Mouse (Mus musculus) lung, postnatal 0 days (tissue): Measurements from ENCODE around the gene Nedd4. TPM values are rescaled to one million over a fixed set of nuclear protein-coding genes. Genes with fewer than 3 reads are reported as not detected.

Experiments
- ATAC-seq: fragments of 200-750 bp; cut with Nextera tagmentation; 2 replicates; pipeline ENCODE4 v1.8.0; 2017; ENCODE audit warnings: moderate library complexity
- DNase-seq: peaks from one replicate; pipeline ENCODE4 v3.0.0-alpha.2; 2016; ENCODE audit warnings: low spot score
- H3K27ac ChIP-seq: fragments of 300-500 bp; sonication (generic); 2 replicates; pipeline ENCODE4 v1.5.1; 2014; ENCODE audit warnings: antibody characterized with exemption, mild to moderate bottlenecking, low read length, mixed read lengths
- H3K27me3 ChIP-seq: fragments of 300-500 bp; sonication (generic); replicated peaks from 2 replicates; pipeline ENCODE4 v1.6.1; 2014; ENCODE audit warnings: low read length, mixed read lengths; ENCODE audit not compliant: insufficient read depth
- H3K36me3 ChIP-seq: fragments of 300-500 bp; sonication (generic); 2 replicates; pipeline ENCODE4 v1.6.1; 2014; ENCODE audit warnings: low read length, mixed read lengths; ENCODE audit not compliant: insufficient read depth
- H3K4me1 ChIP-seq: fragments of 300-500 bp; sonication (generic); 2 replicates; pipeline ENCODE4 v1.6.1; 2014; ENCODE audit warnings: antibody characterized with exemption, low read depth, low read length, mixed read lengths; ENCODE audit not compliant: insufficient read depth
- H3K4me2 ChIP-seq: fragments of 300-500 bp; sonication (generic); replicated peaks from 2 replicates; pipeline ENCODE4 v1.6.1; 2014; ENCODE audit warnings: low read depth, mild to moderate bottlenecking, low read length, moderate library complexity, mixed read lengths
- H3K4me3 ChIP-seq: fragments of 300-500 bp; sonication (generic); 2 replicates; pipeline ENCODE4 v1.5.1; 2014; ENCODE audit warnings: low read depth, low read length
- H3K9ac ChIP-seq: fragments of 300-500 bp; sonication (generic); replicated peaks from 2 replicates; pipeline ENCODE4 v1.6.1; 2014; ENCODE audit warnings: low read depth, mild to moderate bottlenecking
- H3K9me3 ChIP-seq: fragments of 300-500 bp; sonication (generic); 2 replicates; pipeline ENCODE4 v1.6.1; 2016; ENCODE audit warnings: low read length, mixed read lengths
- CTCF ChIP-seq: IDR thresholded peaks from 2 replicates; pipeline ENCODE4 v1.5.1; 2016; ENCODE audit warnings: antibody characterized with exemption, mild to moderate bottlenecking
- EP300 ChIP-seq: IDR thresholded peaks from 2 replicates; pipeline ENCODE4 v1.6.1; 2016; ENCODE audit warnings: antibody characterized with exemption, mild to moderate bottlenecking, control low read depth
- whole genome bisulfite sequencing: fragments of 180-500 bp; shearing (Covaris S2); extraction: QIAGEN DNeasy Blood & Tissue Kit; methylation state at CpG from one replicate; pipeline ENCODE4 v1.1.7; 2014; 5-methylcytosine and 5-hydroxymethylcytosine counted together
- polyA plus RNA-seq: library from polyadenylated mRNA; unstranded; fragments of >200 nt; fragmentation: Nextera tagmentation; extraction: Ambion mirVana; gene quantifications from 2 replicates; pipeline ENCODE4 v1.2.1, GENCODE M21; 2015

The Nedd4 gene
- polyA plus RNA-seq, 1 experiment from 2014 or later, result 264 TPM

- H3K36me3 ChIP-seq, result peaks cover 14% of the 10 kb centered on the region; the same call in 1 of the 2 replicates
Measured at GRCm38 (mm10) chr9:72667126-72667525, 5.0 kb downstream of the Nedd4 start.

GRCm38 (mm10) chr9:72669383-72669782 is 7.2 kb downstream of the Nedd4 start:
- no peak overlapping the region for H3K4me2 ChIP-seq
- H3K27ac ChIP-seq, result no peak overlapping the region
- no peak for TF ChIP-seq EP300
- TF ChIP-seq CTCF, result peak; percentile 24; the same call in 1 of the 2 replicates
- H3K27me3 ChIP-seq, result no peaks in the 10 kb centered on the region
- DNase-seq (no peak), ATAC-seq (no peak)
- H3K4me3 ChIP-seq, result no peak overlapping the region
- H3K4me1 ChIP-seq, result peaks cover 6% of the 10 kb centered on the region; the same call in 1 of the 2 replicates
- WGBS, result 65% methylated on average over 7 of the region's 7 CpGs
- no peak overlapping the region for H3K9ac ChIP-seq
- no peaks in the 10 kb centered on the region for H3K9me3 ChIP-seq
- peaks cover 19% of the 10 kb centered on the region; the same call in 1 of the 2 replicates for H3K36me3 ChIP-seq

More at GRCm38 (mm10) chr9:72667126-72667525, 5.0 kb downstream of the Nedd4 start:
- DNase-seq, result no peak
- WGBS, result 56% methylated on average over 3 of the region's 3 CpGs
- no peak overlapping the region for H3K9ac ChIP-seq
- no peak overlapping the region for H3K27ac ChIP-seq
- no peaks in the 10 kb centered on the region for H3K27me3 ChIP-seq
- H3K4me3 ChIP-seq, result no peak overlapping the region
- H3K4me2 ChIP-seq, result no peak overlapping the region
- no peak for ATAC-seq
- no peaks in the 10 kb centered on the region for H3K9me3 ChIP-seq
- no peak for TF ChIP-seq CTCF
- no peak for TF ChIP-seq EP300
- H3K4me1 ChIP-seq, result peaks cover 6% of the 10 kb centered on the region; the same call in 1 of the 2 replicates

GRCm38 (mm10) chr9:72672361-72672760 is 10.2 kb downstream of the Nedd4 start:
- whole genome bisulfite sequencing, result 14% methylated on average over 2 of the region's 2 CpGs
- Histone ChIP-seq H3K4me1 (no peaks in the 10 kb centered on the region), H3K4me3 (no peak overlapping the region), H3K27ac (no peak overlapping the region), H3K9ac (no peak overlapping the region), H3K27me3 (no peaks in the 10 kb centered on the region), H3K4me2 (no peak overlapping the region), H3K36me3 (peaks cover 27% of the 10 kb centered on the region; the same call in 1 of the 2 replicates), H3K9me3 (no peaks in the 10 kb centered on the region)
- peak; percentile 90 for DNase-seq
- peak; percentile 50; the same call in 1 of the 2 replicates for ATAC-seq
- TF ChIP-seq CTCF (peak; percentile 96), EP300 (no peak)

GRCm38 (mm10) chr9:72674957-72675744 is 13.0 kb downstream of the Nedd4 start:
- Histone ChIP-seq H3K36me3 (peaks cover 18% of the 10 kb centered on the region; the same call in 1 of the 2 replicates), H3K9ac (no peak overlapping the region), H3K4me1 (no peaks in the 10 kb centered on the region), H3K27ac (no peak overlapping the region), H3K27me3 (no peaks in the 10 kb centered on the region), H3K4me2 (no peak overlapping the region), H3K9me3 (no peaks in the 10 kb centered on the region), H3K4me3 (no peak overlapping the region)
- no peak for TF ChIP-seq EP300
- no peak for TF ChIP-seq CTCF
- 76% methylated on average over 6 of the region's 6 CpGs for WGBS
- DNase-seq, result no peak
- ATAC-seq, result no peak

- TF ChIP-seq CTCF (no peak), EP300 (no peak)
- no peaks in the 10 kb centered on the region for H3K27me3 ChIP-seq
- H3K4me1 ChIP-seq, result no peaks in the 10 kb centered on the region
- 83% methylated on average over 3 of the region's 3 CpGs for WGBS
- no peak overlapping the region for H3K9ac ChIP-seq
- H3K27ac ChIP-seq, result no peak overlapping the region
- peaks cover 15% of the 10 kb centered on the region; the same call in 1 of the 2 replicates for H3K36me3 ChIP-seq
- H3K4me2 ChIP-seq, result no peak overlapping the region
- DNase-seq (no peak), ATAC-seq (no peak)
- H3K4me3 ChIP-seq, result no peak overlapping the region
- no peaks in the 10 kb centered on the region for H3K9me3 ChIP-seq
Measured at GRCm38 (mm10) chr9:72675745-72676200, 13.6 kb downstream of the Nedd4 start.

GRCm38 (mm10) chr9:72677659-72678058 is 15.5 kb downstream of the Nedd4 start:
- no peak for ATAC-seq
- Histone ChIP-seq H3K9me3 (no peaks in the 10 kb centered on the region), H3K27me3 (no peaks in the 10 kb centered on the region), H3K4me2 (no peak overlapping the region), H3K4me1 (no peaks in the 10 kb centered on the region), H3K36me3 (peaks cover 21% of the 10 kb centered on the region), H3K9ac (no peak overlapping the region), H3K27ac (no peak overlapping the region), H3K4me3 (no peak overlapping the region)
- 83% methylated on average over 5 of the region's 5 CpGs for WGBS
- TF ChIP-seq CTCF, result no peak
- TF ChIP-seq EP300, result no peak
- no peak for DNase-seq
